Mouse (Mus musculus): ENCODE data around the gene Tmem121.
"Not testable (repeated sequence)": the region's sequence is repeated elsewhere in the genome, so short reads cannot be mapped to it uniquely, and the experiment has no call there.

Tmem121 gene

GRCm38 (mm10) chr12:113222748-113223147, 37.0 kb downstream of the Tmem121 start:
- peak; percentile 43 to 57 for DNase-seq

GRCm38 (mm10) chr12:113224206-113224605, 38.5 kb downstream of the Tmem121 start:
- peak in 1 of 2 experiments; percentile 35 for DNase-seq

GRCm38 (mm10) chr12:113224687-113225091, 39.0 kb downstream of the Tmem121 start:
- no peak for DNase-seq

- peak in 1 of 2 experiments; percentile 36 for DNase-seq
Observed at GRCm38 (mm10) chr12:113227970-113228593, 42.4 kb downstream of the Tmem121 start.

GRCm38 (mm10) chr12:113230741-113231140, 45.0 kb downstream of the Tmem121 start:
- DNase-seq: no peak

- DNase-seq: not testable (repeated sequence)
Observed at GRCm38 (mm10) chr12:113231551-113232263, 46.0 kb downstream of the Tmem121 start.

GRCm38 (mm10) chr12:113232264-113232750, 46.6 kb downstream of the Tmem121 start:
- DNase-seq: not testable (repeated sequence)
